Mouse (Mus musculus): ENCODE measurements around the gene Dpf2.

GRCm38 (mm10) chr19:5944145-5944544 lies 31.3 kb upstream of the Dpf2 start:
- TF ChIP-seq POLR2A (IDR thresholded peaks at IDR 0.05; ENCODE audit: borderline replicate concordance, extremely low read depth, low read depth, low read length) (no peak), CTCF (IDR thresholded peaks at IDR 0.05; ENCODE audit: insufficient read depth, low read length) (no peak)
